Mouse (Mus musculus) ES-E14 (cell line): Measurements from ENCODE around the gene Ago1.

Experiments
- HCFC1 ChIP-seq: IDR thresholded peaks from 2 replicates; pipeline ENCODE4 v1.6.1; 2012; ENCODE audit warnings: low read length, inconsistent platforms, borderline replicate concordance; ENCODE audit not compliant: insufficient read depth
- ZNF384 ChIP-seq: IDR thresholded peaks from 2 replicates; pipeline ENCODE4 v1.6.1; 2012; ENCODE audit warnings: low read depth, low read length, inconsistent platforms

DNA sequence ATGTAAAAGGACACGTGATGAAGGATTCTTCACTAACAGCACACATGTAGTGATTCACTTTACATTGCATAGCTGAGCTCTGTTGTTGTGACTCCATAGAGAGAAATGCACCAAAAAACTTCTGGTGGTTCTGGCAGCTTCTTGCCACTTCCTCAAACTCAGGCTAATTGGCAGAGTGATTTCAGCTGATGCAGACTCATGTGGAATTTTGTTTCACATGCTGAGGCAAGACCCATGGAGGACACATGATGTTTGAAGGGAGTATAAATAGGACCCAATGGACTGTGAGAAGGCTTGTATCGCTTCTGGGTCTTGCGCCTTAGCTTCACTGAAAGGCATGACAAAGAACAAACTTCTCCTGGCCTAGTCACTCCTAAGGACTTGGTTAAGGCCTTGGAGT, 55.9 kb downstream of the Ago1 start:
- TF ChIP-seq HCFC1 (no peak), ZNF384 (no peak)
